Mouse (Mus musculus) bone marrow macrophage, adult 2 months (primary cell): Measurements from ENCODE around the gene Epb41l5.

Experiments used
- CTCF ChIP-seq: IDR thresholded peaks from 2 replicates; pipeline ENCODE4 v1.5.1; 2012; ENCODE audit warnings: low read depth, mild to moderate bottlenecking, low read length, moderate library complexity
- POLR2A ChIP-seq: IDR thresholded peaks from 2 replicates; pipeline ENCODE4 v1.6.1; 2012; ENCODE audit warnings: mild to moderate bottlenecking, low read depth, low read length, borderline replicate concordance

- TF ChIP-seq CTCF (no peak), POLR2A (no peak)
These were observed 145.0 kb downstream of the Epb41l5 start for GRCm38 (mm10) chr1:119503808-119504207.
